Mouse (Mus musculus): Measurements from ENCODE around the gene Fmnl2.

DNA sequence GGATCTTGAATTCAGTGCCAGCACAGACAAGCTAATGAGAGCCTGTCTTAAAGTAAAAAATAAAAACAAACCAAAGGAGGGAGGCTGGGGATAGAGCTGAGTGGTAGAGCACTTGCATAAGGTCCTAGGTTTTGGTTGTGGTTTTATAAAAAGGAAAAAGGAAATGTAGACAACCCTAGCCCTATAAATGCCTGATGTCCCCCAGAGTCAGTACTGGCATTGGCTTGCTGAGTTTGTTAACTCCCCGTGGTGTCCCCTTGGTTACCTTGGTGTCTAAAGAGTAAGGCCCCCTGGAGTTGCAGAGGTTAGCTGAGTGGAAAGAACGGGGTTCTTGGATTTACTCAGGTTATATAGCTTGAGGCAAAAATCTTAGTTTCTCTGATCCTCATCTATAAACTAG lies 55.7 kb downstream of the Fmnl2 start:
- TF ChIP-seq GATA1 (IDR thresholded peaks at IDR 0.05; ENCODE audit: borderline replicate concordance, low read length) (no peak), FLI1 (IDR thresholded peaks at IDR 0.05; ENCODE audit: low read length) (no peak)
